In the genomic region with DNA sequence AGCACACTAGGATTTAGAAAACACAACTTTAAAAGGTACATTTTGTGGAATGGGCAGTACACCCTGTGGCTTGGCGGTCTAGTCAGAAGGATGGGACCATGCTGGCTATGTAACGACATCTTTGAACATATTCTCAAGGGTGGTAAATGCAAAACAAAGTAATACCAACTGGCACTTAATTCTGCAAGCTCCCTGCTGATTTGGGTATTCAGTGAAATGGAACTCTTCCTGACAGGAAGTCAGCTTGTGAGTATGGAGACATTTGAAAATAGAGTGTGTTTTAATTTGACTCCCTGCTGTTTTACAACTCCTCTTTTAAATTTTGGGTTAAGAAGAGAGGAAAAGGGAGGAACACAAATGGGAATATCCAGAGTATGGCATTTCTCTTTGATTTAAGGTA, we compare ENCODE assay signal across 21 mouse cellular contexts.
DNase-seq lines count a peak whose midpoint lies in the region; TF ChIP-seq lines count a peak whose summit lies in the region.
"Had no signal": no experiment of that assay in that cellular context is flagged by ENCODE, and none has a peak within 500 bp of the region (broad histone marks: within the 10 kb centered on the region; RNA-seq: fewer than 3 reads in every experiment).

No protein-coding gene starts in this region.

- no peak overlapping the region for H3K27ac ChIP-seq in CH12.LX (ENCODE audit: insufficient read depth, low read depth)
- H3K27ac ChIP-seq: embryonic facial prominence, embryonic 13.5 days; forebrain, embryonic 12.5 days; heart, adult 2 months; heart, embryonic 15.5 days; hindbrain, embryonic 10.5 days; hindbrain, embryonic 15.5 days had no signal

- peaks cover 2 to 6% of the 10 kb centered on the region in 2 experiments; a peak in 3 of 4 replicates for H3K4me1 ChIP-seq in CH12.LX (ENCODE audit: control insufficient read depth in 1 of 2, insufficient read depth in 2 of 2)
- H3K4me1 ChIP-seq: embryonic facial prominence, embryonic 13.5 days; forebrain, embryonic 12.5 days; heart, embryonic 15.5 days; hindbrain, embryonic 15.5 days had no signal

- in situ Hi-C loops in CH12.LX (cut with MboI; ENCODE audit: low pct_ligation_motif_present, low pct_unique_long_range_greater_than_20kb, low sequenced_read_pairs): no loop called here

- H3K36me3 ChIP-seq in CH12.LX (replicated peaks in 1 of 2; ENCODE audit: control insufficient read depth in 1 of 2, insufficient read depth in 1 of 2, low read length in 1 of 2): no peaks in the 10 kb centered on the region
- H3K36me3 ChIP-seq: embryonic facial prominence, embryonic 13.5 days; forebrain, embryonic 12.5 days; heart, embryonic 15.5 days; hindbrain, embryonic 10.5 days; hindbrain, embryonic 15.5 days had no signal

- dilution Hi-C loops in CH12.LX (cut with MboI; ENCODE audit: extremely low pct_ligation_motif_present, extremely low pct_unique_long_range_greater_than_20kb, low sequenced_read_pairs): no loop called here

- no peak overlapping the region for H3K9ac ChIP-seq in CH12.LX (ENCODE audit: insufficient read depth, low read depth)
- H3K9ac ChIP-seq: embryonic facial prominence, embryonic 13.5 days; forebrain, embryonic 12.5 days; heart, embryonic 15.5 days; hindbrain, embryonic 15.5 days had no signal

- no peaks in the 10 kb centered on the region for H3K27me3 ChIP-seq in CH12.LX (replicated peaks)
- H3K27me3 ChIP-seq: embryonic facial prominence, embryonic 13.5 days; forebrain, embryonic 12.5 days; heart, embryonic 15.5 days; hindbrain, embryonic 15.5 days had no signal

- no peak for TF ChIP-seq EP300 in CH12.LX (IDR thresholded peaks at IDR 0.05; ENCODE audit: low read length)

- no peak for TF ChIP-seq RAD21 in CH12.LX (IDR thresholded peaks at IDR 0.05; ENCODE audit: low read depth, low read length)

- intact Hi-C loops in left cerebral cortex, postnatal 10 days (cut with DNase I): no loop called here

- TF ChIP-seq CTCF in CH12.LX (conservative IDR thresholded peaks at IDR 0.05 in 1 of 2, IDR thresholded peaks at IDR 0.05 in 1 of 2; ENCODE audit: low read depth in 2 of 2, low read length in 2 of 2): no peak

- peak; percentile 5 for DNase-seq in 416B (ENCODE audit: low read depth)
- peak; percentile 3 for DNase-seq in CH12.LX (ENCODE audit: extremely low read depth)
- DNase-seq in ZHBTc4 (ENCODE audit: low read depth, low spot score): peak; percentile 28
- peak; percentile 20 for DNase-seq in mesoderm, embryonic 11.5 days (ENCODE audit: low read depth, low spot score)
- DNase-seq in neural tube, embryonic 10.5 days (ENCODE audit: extremely low spot score, low spot score): no peak
- DNase-seq in left cerebral cortex, postnatal 10 days (ENCODE audit: extremely low spot score in 1 of 2, low spot score in 2 of 2): no peak
- DNase-seq: adrenal gland, adult 2 months; adrenal gland, postnatal 25 days; B cell, adult 2 months; cerebellum, adult 18-20 months; cerebellum, adult 9-11 months; cerebellum, postnatal 36 days; gastrocnemius, postnatal 14 days; heart, adult 2 months; heart, postnatal 14 days had no signal

- no peaks in the 10 kb centered on the region for H3K9me3 ChIP-seq in CH12.LX (replicated peaks; ENCODE audit: low read length)
- H3K9me3 ChIP-seq: embryonic facial prominence, embryonic 13.5 days; forebrain, embryonic 12.5 days; heart, embryonic 15.5 days; hindbrain, embryonic 10.5 days; hindbrain, embryonic 15.5 days had no signal

- H3K4me3 ChIP-seq in CH12.LX (replicated peaks in 1 of 3; ENCODE audit: low read depth in 2 of 3, low read length in 2 of 3, poor library complexity in 1 of 3): no peak overlapping the region
- H3K4me3 ChIP-seq: embryonic facial prominence, embryonic 13.5 days; forebrain, embryonic 12.5 days; heart, adult 2 months; heart, embryonic 15.5 days; hindbrain, embryonic 10.5 days; hindbrain, embryonic 15.5 days had no signal

- H3K79me2 ChIP-seq in CH12.LX (replicated peaks; ENCODE audit: control insufficient read depth, extremely low read depth, insufficient read depth, poor library complexity, severe bottlenecking): no peaks in the 10 kb centered on the region

- H3K4me2 ChIP-seq in CH12.LX (ENCODE audit: insufficient read depth, low read depth, poor library complexity, severe bottlenecking): no peak overlapping the region
- H3K4me2 ChIP-seq: embryonic facial prominence, embryonic 13.5 days; forebrain, embryonic 12.5 days; heart, embryonic 11.5 days; heart, embryonic 15.5 days; hindbrain, embryonic 15.5 days had no signal

- TF ChIP-seq POLR2A in CH12.LX (IDR thresholded peaks at IDR 0.05; ENCODE audit: low read depth, low read length): no peak

TF ChIP-seq in CH12.LX, 34 proteins besides CTCF, POLR2A, EP300 and RAD21:
- no peak for TF ChIP-seq MXI1 (IDR thresholded peaks at IDR 0.05; ENCODE audit: low read depth, low read length)
- no peak for TF ChIP-seq MAFK (IDR thresholded peaks at IDR 0.05; ENCODE audit: insufficient replicate concordance, low read length)
- TF ChIP-seq SIN3A (IDR thresholded peaks at IDR 0.05; ENCODE audit: low read length): no peak
- no peak for TF ChIP-seq MAZ (IDR thresholded peaks at IDR 0.05; ENCODE audit: low read depth, low read length)
- TF ChIP-seq ZC3H11A (IDR thresholded peaks at IDR 0.05; ENCODE audit: low read depth, low read length): no peak
- no peak for TF ChIP-seq CHD1 (IDR thresholded peaks at IDR 0.05; ENCODE audit: low read depth, low read length)
- TF ChIP-seq RCOR1 (conservative IDR thresholded peaks at IDR 0.05; ENCODE audit: low read depth, low read length): no peak
- TF ChIP-seq TBP (conservative IDR thresholded peaks at IDR 0.05; ENCODE audit: low read depth, low read length): no peak
- no peak for TF ChIP-seq NRF1 (IDR thresholded peaks at IDR 0.05; ENCODE audit: low read depth, low read length)
- no peak for TF ChIP-seq TCF12 (IDR thresholded peaks at IDR 0.05; ENCODE audit: low read depth, low read length)

Comparison
In these comparisons a context has a peak if more than half of its experiments do, and no peak if none do; other contexts are left out.
1. DNase-seq: peak in 416B (single experiment), CH12.LX (single experiment), ZHBTc4 (single experiment) and mesoderm, embryonic 11.5 days (single experiment); none in neural tube, embryonic 10.5 days (single experiment) and left cerebral cortex, postnatal 10 days (0 of 2).